Mouse (Mus musculus) c-Kit-negative CD71-positive TER-119-positive erythroid progenitor cells, embryonic 14.5 days (primary cell): ENCODE results near the gene Akr1b10.
"Not testable (repeated sequence)": the region's sequence is repeated elsewhere in the genome, so short reads cannot be mapped to it uniquely, and the experiment has no call there.

Source experiments
- DNase-seq: peaks from one replicate; pipeline ENCODE4 v3.0.0-alpha.2; 2013; ENCODE audit warnings: low read depth, low spot score

Gene Akr1b10

GRCm38 (mm10) chr6:34371700-34372351, 12.2 kb upstream of the Akr1b10 start:
- peak; percentile 52 for DNase-seq

- DNase-seq, result no peak
Measured at GRCm38 (mm10) chr6:34373841-34374240, 10.2 kb upstream of the Akr1b10 start.

GRCm38 (mm10) chr6:34375888-34376287, 8.1 kb upstream of the Akr1b10 start:
- not testable (repeated sequence) for DNase-seq

GRCm38 (mm10) chr6:34383401-34383800, 617 bp upstream of the Akr1b10 start:
- no peak for DNase-seq

- no peak for DNase-seq
Measured at GRCm38 (mm10) chr6:34384701-34385370, 818 bp downstream of the Akr1b10 start.

GRCm38 (mm10) chr6:34388420-34389156, 4.6 kb downstream of the Akr1b10 start:
- DNase-seq, result no peak

- no peak for DNase-seq
Measured at GRCm38 (mm10) chr6:34395897-34396296, 11.9 kb downstream of the Akr1b10 start.

GRCm38 (mm10) chr6:34398431-34398830, 14.4 kb downstream of the Akr1b10 start:
- DNase-seq, result no peak

GRCm38 (mm10) chr6:34399606-34400220, 15.7 kb downstream of the Akr1b10 start:
- no peak for DNase-seq

GRCm38 (mm10) chr6:34400696-34401095, 16.7 kb downstream of the Akr1b10 start:
- no peak for DNase-seq

- DNase-seq, result no peak
Measured at GRCm38 (mm10) chr6:34406746-34407145, 22.7 kb downstream of the Akr1b10 start.

GRCm38 (mm10) chr6:34407403-34407802, 23.4 kb downstream of the Akr1b10 start:
- no peak for DNase-seq

- DNase-seq, result no peak
Measured at GRCm38 (mm10) chr6:34412023-34412422, 28.0 kb downstream of the Akr1b10 start, which contains the start of gene Akr1b7. Akr1b7 (plus strand) TSS chr6:34412334.

GRCm38 (mm10) chr6:34412688-34413087, 28.7 kb downstream of the Akr1b10 start:
- no peak for DNase-seq

- not testable (repeated sequence) for DNase-seq
Measured at GRCm38 (mm10) chr6:34413386-34413785, 29.4 kb downstream of the Akr1b10 start.

- no peak for DNase-seq
Measured at GRCm38 (mm10) chr6:34416521-34416920, 32.5 kb downstream of the Akr1b10 start.

GRCm38 (mm10) chr6:34419071-34419470, 35.1 kb downstream of the Akr1b10 start:
- no peak for DNase-seq

- no peak for DNase-seq
Measured at GRCm38 (mm10) chr6:34439006-34439405, 55.0 kb downstream of the Akr1b10 start.

GRCm38 (mm10) chr6:34441556-34442257, 57.7 kb downstream of the Akr1b10 start:
- no peak for DNase-seq

- no peak for DNase-seq
Measured at GRCm38 (mm10) chr6:34443791-34444190, 59.8 kb downstream of the Akr1b10 start.
